Mouse (Mus musculus) right cerebral cortex, adult 2 months (tissue): Measurements from ENCODE around the gene Acbd5.

ENCODE experiments used
- DNase-seq, 2 experiments: peaks; one replicate each; pipeline ENCODE4 v3.0.0; 2021 to 2022; ENCODE audit warnings: low spot score in 2 of 2

The Acbd5 gene

DNA sequence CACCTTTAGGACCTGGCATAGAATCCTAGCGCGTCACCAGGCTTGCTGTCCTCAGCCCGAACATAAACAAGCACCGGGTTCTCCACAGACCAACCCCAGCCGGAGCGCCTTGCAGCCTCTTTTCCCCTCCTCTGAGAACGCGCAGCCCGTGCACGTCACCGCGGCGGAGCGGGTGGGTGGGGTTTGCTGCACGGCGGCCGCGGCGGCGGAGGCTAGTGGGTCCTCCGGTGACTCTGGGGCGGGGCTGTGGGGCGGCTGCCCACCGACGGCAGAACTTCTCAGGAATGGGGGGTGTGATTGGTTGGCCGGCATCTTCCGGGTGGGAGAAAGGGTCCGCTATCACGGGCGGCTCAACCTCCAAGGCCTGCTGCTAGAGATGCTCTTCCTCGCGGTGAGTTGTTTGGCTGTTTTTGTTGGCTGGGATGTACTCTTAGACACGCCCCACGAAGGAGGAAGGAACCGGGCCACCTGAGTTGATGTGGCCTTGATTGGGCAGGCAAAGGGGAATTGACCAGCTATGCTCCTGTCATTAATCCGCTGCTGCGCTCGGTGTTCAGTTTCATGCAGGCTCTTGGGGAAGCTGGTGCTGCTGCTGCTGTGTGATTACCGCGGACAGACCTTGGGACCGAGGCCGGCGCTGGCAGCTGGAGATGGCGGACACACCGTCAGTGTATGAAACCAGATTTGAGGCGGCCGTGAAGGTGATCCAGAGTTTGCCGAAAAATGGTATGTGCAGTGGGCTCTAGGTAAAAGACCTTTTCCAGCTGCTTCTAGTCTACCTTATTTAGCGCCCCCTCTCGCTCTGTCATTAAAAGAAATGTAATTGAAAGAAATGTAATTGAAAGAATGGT lies 1.2 kb downstream of the Acbd5 start:
- DNase-seq: peak; percentile 95

- DNase-seq: no peak
These were observed 2.5 kb downstream of the Acbd5 start for GRCm38 (mm10) chr2:23070491-23070890.

DNA sequence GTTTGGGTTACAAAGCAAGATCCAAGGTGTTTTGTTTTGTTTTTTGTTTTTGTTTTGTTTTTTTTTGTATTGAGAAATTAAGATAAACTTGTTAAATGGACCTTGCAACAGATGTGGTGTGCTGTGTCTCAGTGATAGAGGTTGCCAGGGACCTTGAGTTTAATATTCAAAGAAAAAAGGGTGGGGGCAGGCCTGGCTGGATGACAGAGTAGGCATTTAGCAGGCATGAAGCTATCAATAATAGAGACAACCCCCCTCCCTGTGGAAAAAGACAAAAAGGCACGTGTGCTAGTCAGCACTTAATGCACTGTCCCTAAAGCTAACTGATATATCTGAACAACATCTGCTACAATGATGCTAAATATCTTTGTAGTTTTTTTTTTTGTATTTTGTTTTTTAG lies 3.4 kb downstream of the Acbd5 start:
- DNase-seq: no peak

DNA sequence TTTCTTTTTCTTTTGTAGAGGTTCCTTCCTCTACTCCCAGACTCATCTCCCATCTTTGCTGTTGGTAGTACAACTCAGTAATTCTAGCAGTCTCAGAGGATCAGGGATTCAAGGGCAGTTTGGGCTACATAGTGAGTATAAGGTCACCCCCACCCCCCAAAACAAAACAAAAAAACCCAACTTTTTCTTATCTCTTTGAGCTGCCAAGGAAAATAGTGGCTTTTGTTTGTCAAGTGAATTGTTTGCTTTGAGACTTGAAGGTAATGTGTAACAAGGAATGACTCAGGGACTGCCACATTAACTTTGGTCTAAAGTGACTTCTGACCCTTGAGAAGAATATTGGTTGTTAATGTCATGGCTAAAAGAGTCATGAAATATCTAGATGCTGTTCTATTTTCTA lies 7.9 kb downstream of the Acbd5 start:
- DNase-seq: no peak

DNA sequence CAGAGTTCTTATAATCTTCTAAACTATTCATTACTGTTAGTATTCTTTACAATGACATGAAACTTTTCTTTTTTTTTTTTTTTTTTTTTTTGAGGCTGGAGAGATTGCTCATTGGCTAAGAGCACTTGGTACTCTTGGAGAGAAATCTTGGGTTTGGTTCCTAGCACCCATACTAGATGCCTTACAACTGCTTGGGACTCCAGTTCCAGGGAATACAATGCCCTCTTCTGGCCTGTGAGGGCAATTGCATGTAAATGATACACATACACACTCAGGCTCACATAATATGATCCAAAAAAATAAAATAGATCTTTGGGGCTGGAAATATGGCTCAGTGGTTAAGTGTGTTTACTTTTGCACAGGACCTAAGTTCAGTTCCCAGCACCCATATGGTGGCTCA lies 8.8 kb downstream of the Acbd5 start:
- no peak for DNase-seq

GRCm38 (mm10) chr2:23077693-23078092 lies 9.7 kb downstream of the Acbd5 start:
- no peak for DNase-seq

GRCm38 (mm10) chr2:23078588-23078987 lies 10.6 kb downstream of the Acbd5 start:
- no peak for DNase-seq

- DNase-seq: no peak
These were observed 16.6 kb downstream of the Acbd5 start for GRCm38 (mm10) chr2:23084540-23084939.

- peak; percentile 9 to 17 for DNase-seq
These were observed 24.2 kb downstream of the Acbd5 start for GRCm38 (mm10) chr2:23092216-23092615.

- no peak for DNase-seq
These were observed 29.1 kb downstream of the Acbd5 start for GRCm38 (mm10) chr2:23097028-23097427.

GRCm38 (mm10) chr2:23102266-23102665 lies 34.3 kb downstream of the Acbd5 start:
- DNase-seq: no peak

DNA sequence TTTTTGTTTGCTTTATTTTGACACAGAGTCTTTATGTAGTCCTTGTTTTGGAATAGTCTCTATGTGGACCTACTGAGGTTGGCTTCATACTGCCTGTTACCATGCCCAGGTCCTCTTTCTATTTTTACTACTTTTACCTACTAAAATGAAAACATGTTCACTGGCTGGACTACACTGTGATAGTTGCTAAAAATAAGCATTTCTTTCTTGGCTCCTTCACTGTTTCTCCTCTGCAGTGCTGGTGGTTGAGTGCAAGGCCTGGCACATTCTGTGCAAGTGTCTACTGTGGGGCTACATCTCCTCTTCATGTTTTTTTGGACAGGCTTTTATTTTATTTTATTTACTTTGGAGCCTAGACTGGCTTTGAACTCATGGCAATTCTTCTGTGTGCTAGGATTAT lies 51.6 kb downstream of the Acbd5 start:
- no peak for DNase-seq

- DNase-seq: no peak
These were observed 87.2 kb downstream of the Acbd5 start for GRCm38 (mm10) chr2:23155199-23155621.

DNA sequence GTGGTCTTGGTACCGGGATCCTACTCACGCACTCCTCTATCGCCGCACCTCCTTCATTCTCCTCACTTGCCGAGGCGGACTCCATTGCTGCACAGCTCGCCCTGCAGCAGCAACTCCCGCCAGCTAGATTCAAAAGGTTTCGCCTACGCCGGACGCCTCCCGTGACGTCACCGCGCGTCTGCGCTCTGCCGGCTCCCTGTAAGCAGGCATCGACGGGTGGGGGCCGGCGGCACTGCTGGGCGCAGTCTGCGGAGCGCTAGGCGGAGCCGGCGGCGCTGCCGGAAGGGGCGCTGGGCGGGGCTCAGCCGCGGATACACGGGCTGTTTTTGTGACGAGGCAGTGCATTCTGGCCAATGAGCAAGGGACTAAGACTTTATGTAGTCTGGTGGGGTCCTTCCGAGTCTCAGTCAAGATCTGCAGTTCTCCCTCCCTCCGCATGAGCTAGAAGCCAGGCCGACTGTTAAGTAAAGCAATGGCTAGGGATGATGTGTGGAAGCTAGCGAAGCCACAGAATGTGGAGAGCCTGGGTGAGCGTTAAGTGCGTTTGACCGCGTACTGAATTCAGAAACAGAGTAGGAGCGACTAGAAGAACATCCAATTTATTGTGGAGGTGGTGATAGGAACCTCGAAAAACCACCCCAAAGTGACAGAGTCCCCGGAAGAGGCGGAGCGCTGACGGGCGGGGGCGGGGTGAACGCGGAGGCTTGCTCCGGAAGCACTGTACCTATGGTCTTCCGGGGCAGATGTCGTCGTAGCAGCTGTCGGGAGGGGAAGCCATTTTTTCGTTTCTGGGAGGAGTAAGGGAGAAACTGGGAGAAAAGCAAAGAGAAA lies 88.0 kb downstream of the Acbd5 start, which contains the start of the genes Mastl and Yme1l1:
Gene Mastl (minus strand): TSS at position 248 of the 831 bp plus-strand sequence.
Gene Yme1l1 (plus strand): TSS at position 593 of the 831 bp plus-strand sequence.
- DNase-seq: peak; percentile 97 to 98

DNA sequence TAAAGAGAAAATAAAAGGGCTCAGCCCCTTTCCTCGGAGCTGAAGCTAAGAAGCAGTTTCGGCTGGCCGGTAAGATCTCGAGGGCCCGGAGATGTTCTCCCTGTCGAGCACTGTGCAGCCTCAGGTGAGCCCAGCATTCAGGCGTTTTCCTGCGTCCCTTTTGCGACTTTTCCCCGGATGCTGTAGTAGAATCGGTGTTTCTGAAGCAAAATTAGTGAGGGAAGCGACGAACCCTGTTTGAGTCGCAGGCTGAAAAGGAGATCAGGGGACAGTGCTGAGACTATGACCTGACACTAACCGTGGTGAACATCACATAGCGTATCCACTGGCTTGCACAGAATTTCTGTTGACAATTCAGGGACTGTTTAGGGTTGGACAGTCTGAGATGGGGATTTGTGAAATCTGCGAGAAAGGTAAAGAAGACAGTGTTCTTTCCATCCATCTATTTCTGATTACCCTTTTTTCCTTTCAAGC lies 88.7 kb downstream of the Acbd5 start:
- no peak for DNase-seq
